Mouse (Mus musculus): ENCODE measurements at regions not wholly inside any gene's neighbourhood (a gene's known extent, or its start where the extent isn't known, plus 50 kb on each side); places are given as distances from the start of the nearest gene placed in this dataset.

- DNase-seq (ENCODE audit: low spot score): no peak
Measured at GRCm38 (mm10) chr15:96774664-96775063, 75.1 kb upstream of the Slc38a2 start.

GRCm38 (mm10) chr15:96773656-96774055 lies 74.1 kb upstream of the Slc38a2 start:
- DNase-seq (ENCODE audit: low spot score): no peak

- no peak for DNase-seq (ENCODE audit: low spot score)
Measured at GRCm38 (mm10) chr15:96772701-96773100, 73.2 kb upstream of the Slc38a2 start.

GRCm38 (mm10) chr15:96770786-96771185 lies 71.3 kb upstream of the Slc38a2 start:
- DNase-seq (ENCODE audit: low spot score): peak; percentile 51

DNA sequence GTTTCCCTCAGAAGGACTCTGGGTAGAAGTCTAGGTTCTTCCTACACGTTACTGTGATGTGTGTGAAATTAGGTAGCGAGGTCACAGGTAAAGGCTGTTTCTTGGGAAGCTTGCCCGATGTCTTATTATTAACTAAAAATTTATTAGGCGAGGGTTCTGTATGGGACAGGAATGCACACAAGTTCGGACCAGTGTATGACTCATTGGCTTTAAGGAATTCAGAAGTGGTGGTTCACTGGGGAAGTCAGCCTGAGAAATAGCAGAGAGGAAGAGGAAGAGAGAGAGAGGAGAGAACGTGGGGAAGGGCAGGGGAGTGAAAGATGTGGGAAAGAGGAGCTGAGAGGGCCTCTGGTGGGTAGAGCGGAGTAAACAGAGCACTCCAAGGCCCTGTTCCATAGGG lies 70.8 kb upstream of the Slc38a2 start:
- DNase-seq (ENCODE audit: low spot score): no peak

DNA sequence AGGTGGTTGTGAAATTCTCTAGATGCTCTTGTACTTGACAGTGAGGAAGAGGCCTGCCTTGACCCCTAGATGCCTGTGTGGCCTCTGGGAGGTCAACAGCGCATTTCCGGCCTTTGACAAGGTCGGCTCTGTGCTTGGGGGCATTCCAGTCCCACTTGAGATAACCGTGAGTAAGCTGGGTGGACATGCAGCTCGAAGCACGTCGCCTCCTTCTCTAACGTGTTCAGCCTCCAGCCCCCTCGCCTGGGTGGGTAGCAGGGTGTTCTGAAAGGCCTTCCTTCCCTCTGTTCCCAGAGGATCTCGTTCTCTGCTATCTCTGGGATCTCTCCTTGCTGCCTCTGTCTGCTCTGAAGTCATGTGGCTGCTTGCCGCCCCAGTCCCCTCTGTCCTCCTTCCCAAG lies 70.2 kb upstream of the Slc38a2 start:
- no peak for DNase-seq (ENCODE audit: low spot score)

GRCm38 (mm10) chr15:96768301-96768993 lies 68.9 kb upstream of the Slc38a2 start:
- DNase-seq (ENCODE audit: low spot score): no peak

GRCm38 (mm10) chr15:96767188-96767587 lies 67.7 kb upstream of the Slc38a2 start:
- DNase-seq (ENCODE audit: low spot score): no peak

DNA sequence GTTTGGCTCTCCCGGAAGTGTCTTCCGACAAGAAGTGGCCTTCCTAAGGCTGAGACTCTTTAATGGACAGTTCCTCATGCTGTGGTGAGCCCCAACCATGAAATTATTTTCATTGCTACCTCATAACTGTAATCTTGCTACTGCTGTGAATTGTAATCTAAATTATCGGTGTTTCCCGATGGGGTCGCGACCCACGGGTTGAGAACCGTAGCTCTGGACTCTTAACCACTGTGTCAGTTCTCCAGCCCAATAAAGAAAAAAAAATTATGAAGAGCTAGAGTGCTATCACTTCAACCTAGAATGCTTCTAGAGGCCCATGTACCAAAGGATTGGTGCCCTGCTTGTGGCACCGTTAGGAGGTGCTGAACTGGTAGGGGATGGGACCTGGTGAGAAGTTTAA lies 66.7 kb upstream of the Slc38a2 start:
- no peak for DNase-seq (ENCODE audit: low spot score)

DNA sequence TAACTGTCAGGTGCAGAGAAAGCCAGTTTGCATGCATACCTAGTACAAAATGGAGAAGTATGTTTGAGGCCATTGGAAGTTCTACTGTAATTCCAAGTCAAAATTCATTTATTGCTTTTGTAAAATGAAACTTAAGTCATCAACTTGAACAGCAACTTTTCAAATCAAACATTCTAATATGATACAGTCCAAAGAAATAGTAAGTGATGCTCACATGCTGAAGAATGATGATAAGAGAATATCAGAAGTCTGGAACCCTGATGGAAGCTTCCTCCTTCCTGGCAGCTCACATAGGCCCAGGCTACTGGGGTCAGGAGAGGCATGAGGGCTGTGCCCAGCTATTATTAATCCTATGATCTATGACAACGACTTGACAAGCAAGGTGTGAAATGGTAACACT lies 64.1 kb upstream of the Slc38a2 start:
- no peak for DNase-seq (ENCODE audit: low spot score)

DNA sequence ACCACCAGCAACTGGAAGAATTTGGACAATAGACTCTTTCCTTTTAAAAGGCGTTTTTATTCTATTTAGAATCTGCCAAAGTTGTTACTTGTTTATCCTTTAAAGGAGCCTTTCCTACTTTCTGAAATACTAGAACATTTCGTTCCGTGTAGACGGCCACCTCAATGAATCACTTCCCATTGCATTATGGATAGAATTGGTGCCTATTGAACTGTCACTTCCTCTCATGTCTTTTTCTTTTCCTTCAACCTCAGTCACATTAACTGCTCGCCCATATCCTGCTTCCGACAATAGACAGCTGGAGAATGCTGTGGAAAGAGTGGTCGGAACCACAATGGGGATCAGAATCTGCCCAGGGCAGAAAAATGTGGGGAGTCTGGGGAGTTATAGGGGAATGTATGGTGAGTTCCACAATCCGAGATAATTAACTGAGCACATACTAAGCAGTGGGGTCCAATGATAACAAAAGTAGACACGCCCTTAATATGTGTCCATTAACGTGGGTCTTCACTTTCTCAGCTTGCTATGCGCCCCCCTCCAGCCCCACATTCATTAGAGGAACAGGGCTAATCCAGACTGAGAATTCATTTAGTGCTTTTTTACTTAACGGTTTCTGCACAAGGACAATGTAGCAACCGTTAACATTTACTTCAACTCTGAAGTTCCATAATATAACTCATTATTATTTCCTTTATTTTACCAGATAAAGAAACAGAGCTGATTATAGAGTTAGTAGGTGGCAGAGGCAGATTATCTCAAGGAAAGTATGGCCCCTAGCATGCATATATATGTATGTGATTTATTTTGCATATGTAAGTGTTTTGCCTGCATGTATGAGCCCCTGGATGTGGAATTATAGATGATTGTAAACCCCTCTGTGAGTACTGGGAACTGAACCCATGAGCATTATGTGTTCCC lies 59.8 kb upstream of the Slc38a2 start:
- no peak for DNase-seq (ENCODE audit: low spot score)

DNA sequence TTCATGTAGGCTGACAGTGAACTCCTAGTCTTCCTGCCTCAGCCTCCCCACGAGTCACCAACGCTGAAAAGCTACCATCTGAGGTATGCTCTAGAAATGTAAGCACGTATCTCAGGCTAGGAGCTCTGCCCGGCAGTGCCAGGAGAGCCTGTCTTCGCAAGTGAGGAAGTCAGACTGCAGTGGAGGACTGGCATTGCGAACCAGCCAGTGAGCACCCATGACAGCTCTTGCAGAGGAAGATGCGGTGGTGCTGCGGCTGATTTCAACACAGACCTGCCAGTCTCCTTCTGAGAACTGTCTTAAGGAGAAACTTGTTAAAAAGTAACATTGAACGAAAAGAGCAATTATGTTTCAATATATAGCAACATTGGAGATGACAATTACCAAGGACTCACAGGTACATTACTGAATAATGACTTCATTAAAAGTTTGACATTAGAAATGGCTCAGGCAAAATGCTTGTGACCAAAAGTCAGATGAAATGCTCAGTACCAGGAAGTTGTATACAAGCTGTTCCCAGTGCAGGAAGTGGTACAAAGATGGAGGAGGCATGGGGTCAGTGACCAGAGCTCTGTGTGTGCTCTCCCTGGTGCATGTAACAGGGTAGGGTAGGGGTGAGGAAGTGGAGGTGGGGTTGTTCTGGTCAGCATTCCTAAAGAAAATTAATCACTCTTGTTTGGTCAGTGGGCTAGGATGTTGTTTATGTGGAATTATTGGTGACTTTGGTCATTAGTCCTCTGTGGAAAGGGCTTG lies 58.1 kb upstream of the Slc38a2 start:
- DNase-seq (ENCODE audit: low spot score): peak; percentile 45

DNA sequence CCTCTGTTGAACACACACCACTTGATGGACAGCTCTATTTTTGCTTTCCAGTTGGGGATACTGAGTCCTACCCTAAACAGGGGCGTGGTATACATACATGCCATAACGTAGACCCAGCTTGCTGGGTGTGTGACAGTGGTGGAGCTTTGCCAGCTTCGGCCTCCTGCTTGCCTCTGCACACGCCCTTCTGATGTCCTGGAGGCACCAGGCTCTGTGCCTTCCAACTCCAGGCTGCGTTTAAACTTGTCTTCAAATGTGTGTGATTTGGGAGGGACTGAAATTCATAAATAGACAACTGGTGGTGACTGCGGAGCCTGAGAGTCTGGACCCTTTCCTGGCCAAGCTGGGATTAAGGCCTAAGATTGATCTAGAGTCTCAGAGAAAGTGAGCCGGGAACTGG lies 56.9 kb upstream of the Slc38a2 start:
- no peak for DNase-seq (ENCODE audit: low spot score)

- DNase-seq (ENCODE audit: low spot score): no peak
Measured at GRCm38 (mm10) chr15:96755951-96756350, 56.4 kb upstream of the Slc38a2 start.

GRCm38 (mm10) chr15:96755322-96755942 lies 55.9 kb upstream of the Slc38a2 start:
- DNase-seq (ENCODE audit: low spot score): no peak

GRCm38 (mm10) chr15:96754079-96754478 lies 54.5 kb upstream of the Slc38a2 start:
- no peak for DNase-seq (ENCODE audit: low spot score)

- DNase-seq (ENCODE audit: low spot score): no peak
Measured at GRCm38 (mm10) chr15:96752719-96753118, 53.2 kb upstream of the Slc38a2 start.

DNA sequence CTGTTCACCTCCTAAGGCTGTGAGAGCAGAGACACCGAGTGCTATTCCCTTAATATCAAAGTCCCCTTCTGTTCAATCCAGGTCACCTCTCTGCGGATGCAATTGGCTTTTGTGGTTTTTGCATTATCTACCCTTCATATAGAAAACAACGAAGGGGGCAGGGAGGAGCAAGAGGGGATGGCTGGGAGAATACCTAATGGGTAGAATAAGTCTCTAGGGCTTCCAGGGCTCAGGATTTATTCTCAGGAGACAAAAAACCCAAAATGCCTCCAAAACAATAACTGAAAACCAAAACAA lies 52.5 kb upstream of the Slc38a2 start:
- DNase-seq (ENCODE audit: low spot score): no peak

DNA sequence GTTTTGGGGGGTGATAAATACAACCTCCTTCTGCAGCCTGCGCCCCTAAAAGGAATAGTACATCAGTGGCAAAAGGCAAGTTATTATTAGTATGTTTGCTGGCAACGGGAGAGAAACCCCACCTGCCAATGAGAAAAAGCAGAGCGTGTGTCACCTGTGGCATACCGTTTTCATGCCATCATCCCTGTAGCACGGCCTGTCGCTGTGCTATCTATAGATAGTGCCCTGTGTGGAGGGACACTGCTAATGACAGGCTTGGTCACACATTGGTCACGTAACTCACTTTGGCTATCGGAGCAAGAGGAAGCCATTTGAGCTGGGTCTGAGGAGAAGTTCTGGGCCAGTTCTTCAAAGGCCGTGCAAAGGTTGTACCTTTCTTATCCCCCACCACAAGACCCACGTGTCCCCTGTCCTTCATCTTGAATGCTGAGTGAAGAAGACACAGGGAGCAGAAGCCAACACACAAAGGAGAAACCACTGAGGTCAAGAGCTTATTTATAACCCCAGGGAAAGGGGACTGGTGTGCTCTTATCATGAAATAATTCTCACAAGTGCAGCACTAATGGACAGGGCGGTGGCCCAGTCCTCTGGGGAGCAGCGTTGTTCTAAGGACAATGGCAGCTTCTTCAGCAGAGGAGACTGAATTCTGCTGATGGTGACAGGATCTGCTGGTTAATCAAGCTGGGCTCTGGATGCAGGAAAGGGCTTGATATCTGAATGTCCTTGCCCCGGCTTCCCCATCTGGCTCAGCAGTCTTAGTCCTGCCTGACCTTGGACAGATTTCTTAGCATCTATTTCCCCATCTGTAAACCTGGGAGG lies 51.9 kb upstream of the Slc38a2 start:
- DNase-seq (ENCODE audit: low spot score): no peak

- DNase-seq (ENCODE audit: low spot score): no peak
Measured at GRCm38 (mm10) chr15:96749534-96750256, 50.2 kb upstream of the Slc38a2 start.

Data from thymus, postnatal 0 days (tissue).